Mouse (Mus musculus) left cerebral cortex, postnatal 10 days (tissue): ENCODE results near the gene Gm8246. TPM values are rescaled to one million over a fixed set of nuclear protein-coding genes. Genes with fewer than 3 reads are reported as not detected.
"Not testable (repeated sequence)": the region's sequence is repeated elsewhere in the genome, so short reads cannot be mapped to it uniquely, and the experiment has no call there.

Experiments
- DNase-seq, 2 experiments: peaks; one replicate each; pipeline ENCODE4 v3.0.0; 2021 to 2022; ENCODE audit warnings: low spot score in 2 of 2, mixed read lengths in 1 of 2; ENCODE audit errors: extremely low spot score in 1 of 2
- intact Hi-C: fragments of 180-260 bp; cut with DNase I; formaldehyde crosslinking; loops from one replicate; pipeline ENCODE4 v1.15.1; 2025
- total RNA-seq, 2 experiments: library from RNA; stranded (reverse); gene quantifications; 2 replicates each; pipeline ENCODE4 v1.2.3; 2021

Gm8246 gene
- total RNA-seq, result not detected

DNA sequence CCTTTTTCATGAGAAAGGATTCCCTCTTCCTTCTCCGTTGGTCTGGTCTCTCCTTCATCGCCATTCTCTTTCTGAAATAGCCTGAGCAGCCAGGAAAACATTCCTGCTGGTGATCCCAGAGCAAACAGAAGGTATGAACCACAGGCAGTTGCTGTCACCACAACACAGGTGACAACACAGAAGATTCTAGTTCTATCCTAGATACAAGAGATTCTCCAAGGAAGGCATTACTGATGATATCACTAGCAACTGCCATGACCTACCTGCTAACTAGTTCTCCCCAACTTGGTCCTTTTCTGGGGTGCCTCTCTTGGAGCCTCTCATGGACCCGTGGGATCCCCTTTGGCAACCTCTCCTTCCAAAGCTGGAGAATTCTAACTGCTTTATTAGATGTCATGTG is at the start of gene Gm8246:
Gene Gm8246, minus strand, starts transcription at position 101 of the 400 bp plus-strand sequence.
- DNase-seq, intact Hi-C loops: not testable (repeated sequence)

- DNase-seq, intact Hi-C loops: not testable (repeated sequence)
These were observed 23.7 kb upstream of the Gm8246 start, which contains the start of gene Gm3488 for GRCm38 (mm10) chr14:5501374-5501773. TSS of gene Gm3488 (plus strand) at chr14:5501674.

- DNase-seq, intact Hi-C loops: not testable (repeated sequence)
These were observed 6.3 kb upstream of the Gm8246 start, which contains the start of gene Gm3187 for GRCm38 (mm10) chr14:5483907-5484306. TSS of gene Gm3187 (plus strand) at chr14:5484207.

DNA sequence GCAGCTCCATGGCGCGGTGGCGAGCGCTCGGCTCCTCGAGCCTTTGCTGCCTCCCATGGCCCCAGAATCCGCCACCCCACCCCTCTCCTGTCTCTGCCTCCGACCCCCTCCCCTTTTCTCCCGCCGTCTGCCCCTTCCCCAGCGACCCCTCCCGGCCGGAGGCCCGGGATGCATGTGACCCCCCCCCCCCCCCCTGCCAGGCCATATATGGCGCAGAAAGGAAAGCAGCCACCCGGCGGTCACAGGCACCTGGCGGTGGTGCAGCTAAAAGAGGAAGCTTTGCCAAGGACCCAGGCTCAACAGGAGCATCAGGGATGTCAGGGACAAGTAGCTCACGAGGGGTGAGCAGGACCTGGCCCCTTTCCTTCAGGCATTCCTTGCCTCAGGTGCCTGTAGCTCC is 17.2 kb downstream of the Gm8246 start:
- DNase-seq, intact Hi-C loops: not testable (repeated sequence)

DNA sequence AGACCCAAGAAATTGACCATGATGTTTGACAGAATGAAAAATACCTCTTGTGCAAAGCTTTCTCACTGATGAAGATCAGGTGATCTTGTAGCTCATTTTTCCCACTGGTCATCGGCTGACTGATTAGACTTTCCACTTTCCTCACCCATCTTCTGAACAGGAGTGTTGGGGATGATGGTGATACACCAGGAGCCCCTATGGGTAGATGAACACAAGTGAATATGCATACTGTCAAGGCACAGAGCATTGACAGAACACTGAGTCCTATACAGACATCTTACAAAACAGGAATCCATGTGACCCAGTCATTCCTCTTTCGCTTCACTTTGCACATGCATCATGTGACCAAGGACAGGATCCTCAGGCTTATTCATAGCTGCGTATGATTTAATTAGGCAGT is 22.3 kb downstream of the Gm8246 start, which contains the start of gene Gm3194:
Gene Gm3194, minus strand, starts transcription at position 101 of the 400 bp plus-strand sequence.
- DNase-seq, result not testable (repeated sequence)

More for the DNA sequence above, 22.3 kb downstream of the Gm8246 start, which contains the start of gene Gm3194:
- intact Hi-C loops, result not testable (repeated sequence)

Other genes with a start within 250 kb of the Gm8246 start
- gene Gm3526, start 217.2 kb downstream of the Gm8246 start, total RNA-seq, result not detected
- gene Gm3542, start 142.9 kb downstream of the Gm8246 start, total RNA-seq, result not detected
- under 1 TPM in 1 of 2 experiments, not detected in 1; 0.75 TPM for gene Gm3500, start 88.8 kb downstream of the Gm8246 start, total RNA-seq
- 1 to 10 TPM; 4.3 to 7.2 TPM for gene Gm3194, start 22.4 kb downstream of the Gm8246 start, total RNA-seq
- gene Gm3187, start 6.4 kb upstream of the Gm8246 start, total RNA-seq, result not detected
- 1 to 10 TPM; 4.0 to 4.7 TPM for gene Gm3488, start 23.8 kb upstream of the Gm8246 start, total RNA-seq
- gene Gm3532, start 60.7 kb upstream of the Gm8246 start, total RNA-seq, result not detected
- 1 to 10 TPM in 1 of 2 experiments, not detected in 1; 1.2 TPM for gene Gm8265, start 155.2 kb upstream of the Gm8246 start, total RNA-seq
- not detected for gene Gm9603, start 209.6 kb upstream of the Gm8246 start, total RNA-seq